40 mouse cellular contexts compared by ENCODE assay signal in the genomic region with DNA sequence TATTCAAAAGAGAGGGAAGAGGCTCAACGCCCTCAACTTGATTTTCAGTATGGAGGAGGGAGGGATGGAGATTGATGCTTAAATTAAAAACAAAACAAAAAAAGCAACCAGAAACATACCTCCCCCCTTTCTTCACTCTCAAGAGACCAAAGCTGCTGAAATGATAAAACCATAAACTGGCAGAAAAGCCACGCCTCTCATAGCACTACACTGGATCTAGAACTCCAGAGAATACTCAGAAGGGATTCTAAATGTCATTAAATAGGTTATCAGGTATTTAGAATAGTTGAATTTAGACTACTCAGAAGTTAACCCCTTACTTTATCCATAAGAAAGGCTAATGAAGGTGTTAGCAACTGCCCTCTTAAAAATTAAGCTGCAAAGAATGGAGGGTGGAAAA. TPM values are rescaled to one million over a fixed set of nuclear protein-coding genes. Genes with fewer than 3 reads are reported as not detected.
A peak's percentile ranks its signal among the peaks of the same experiment; 100 is the strongest.
DNase-seq lines count a peak whose midpoint lies in the region; ATAC-seq and TF ChIP-seq lines count a peak whose summit lies in the region.
"Had no signal": no experiment of that assay in that cellular context is flagged by ENCODE, and none has a peak within 500 bp of the region (broad histone marks: within the 10 kb centered on the region; RNA-seq: fewer than 3 reads in every experiment).

No protein-coding gene starts in this region.

- no peak for TF ChIP-seq POLR2A in heart, adult 2 months (IDR thresholded peaks at IDR 0.05; ENCODE audit: insufficient read depth, low read depth, low read length)
- TF ChIP-seq POLR2A in myocyte (IDR thresholded peaks at IDR 0.05; ENCODE audit: insufficient read length, low read depth) = no peak

- no peak for TF ChIP-seq CTCF in heart, adult 2 months (IDR thresholded peaks at IDR 0.05)
- TF ChIP-seq CTCF in liver, embryonic 14.5 days (IDR thresholded peaks at IDR 0.05; ENCODE audit: low read depth) = no peak

- H3K27me3 ChIP-seq in heart, embryonic 13.5 days (replicated peaks) = no peaks in the 10 kb centered on the region
- no peaks in the 10 kb centered on the region for H3K27me3 ChIP-seq in heart, adult 2 months (ENCODE audit: control insufficient read depth, insufficient read depth, low read length)
- H3K27me3 ChIP-seq in liver, embryonic 14.5 days (ENCODE audit: control insufficient read depth, insufficient read depth, low read length) = no peaks in the 10 kb centered on the region
- no peaks in the 10 kb centered on the region for H3K27me3 ChIP-seq in myocyte (ENCODE audit: control insufficient read depth, insufficient read depth, insufficient read length)
- H3K27me3 ChIP-seq: embryonic facial prominence, embryonic 15.5 days; intestine, embryonic 15.5 days; midbrain, embryonic 15.5 days had no signal

- no peak overlapping the region for H3K4me3 ChIP-seq in heart, embryonic 13.5 days
- no peak overlapping the region for H3K4me3 ChIP-seq in heart, adult 2 months
- H3K4me3 ChIP-seq in liver, embryonic 14.5 days (ENCODE audit: insufficient read depth in 1 of 2, low read depth in 2 of 2, low read length in 2 of 2) = peak overlapping the region in 1 of 2 experiments; percentile 87; a peak in 2 of 4 replicates
- H3K4me3 ChIP-seq in myocyte = peak overlapping the region; percentile 53
- H3K4me3 ChIP-seq: intestine, embryonic 15.5 days; layer of hippocampus, adult 2 months; midbrain, embryonic 15.5 days had no signal

- peak overlapping the region; percentile 95; the same call in 1 of the 2 replicates for H3K9ac ChIP-seq in heart, embryonic 13.5 days
- H3K9ac ChIP-seq in heart, adult 2 months (ENCODE audit: low read depth, low read length) = no peak overlapping the region
- peak overlapping the region; percentile 95 for H3K9ac ChIP-seq in liver, embryonic 14.5 days (replicated peaks)
- H3K9ac ChIP-seq: embryonic facial prominence, embryonic 15.5 days; intestine, embryonic 15.5 days; midbrain, embryonic 15.5 days had no signal

- TF ChIP-seq EP300 in heart, adult 2 months (IDR thresholded peaks at IDR 0.05; ENCODE audit: insufficient read depth, low read depth, low read length) = no peak
- TF ChIP-seq EP300 in liver, embryonic 14.5 days (IDR thresholded peaks at IDR 0.05; ENCODE audit: low read depth) = no peak

- H3K9me3 ChIP-seq in heart, embryonic 13.5 days = no peaks in the 10 kb centered on the region
- H3K9me3 ChIP-seq in liver, embryonic 14.5 days (ENCODE audit: control insufficient read depth, low read length) = no peaks in the 10 kb centered on the region
- H3K9me3 ChIP-seq: embryonic facial prominence, embryonic 10.5 days; embryonic facial prominence, embryonic 15.5 days; intestine, embryonic 15.5 days; midbrain, embryonic 10.5 days; midbrain, embryonic 15.5 days had no signal

- no peak for DNase-seq in heart, adult 2 months
- DNase-seq in c-Kit-positive CD71-positive TER-119-positive erythroid progenitor cells, embryonic 14.5 days (ENCODE audit: low spot score) = peak; percentile 13
- no peak for DNase-seq in liver, embryonic 14.5 days (ENCODE audit: low read depth in 3 of 3, low spot score in 3 of 3)
- no peak for DNase-seq in cerebellum, postnatal 25 days
- DNase-seq: adrenal gland, adult 2 months; adrenal gland, postnatal 36 days; cerebellum, adult 2 months; cerebellum, postnatal 14 days; gastrocnemius, postnatal 36 days; heart, postnatal 14 days; kidney, adult 2 months; kidney, postnatal 36 days; left cerebral cortex, postnatal 4 days; lung, postnatal 4 days; right cerebral cortex, postnatal 25 days; thymus, adult 18-20 months; thymus, postnatal 36 days had no signal

- peaks cover 22% of the 10 kb centered on the region for H3K4me1 ChIP-seq in heart, embryonic 13.5 days
- peaks cover 5% of the 10 kb centered on the region for H3K4me1 ChIP-seq in heart, adult 2 months (ENCODE audit: control insufficient read depth, insufficient read depth, low read length)
- H3K4me1 ChIP-seq in liver, embryonic 14.5 days (replicated peaks; ENCODE audit: control insufficient read depth in 2 of 2, insufficient read depth in 2 of 2, low read length in 1 of 2) = peaks cover 4 to 12% of the 10 kb centered on the region in 2 experiments

- no peak overlapping the region for H3ac ChIP-seq in myocyte (ENCODE audit: control insufficient read depth, insufficient read length)

- peak overlapping the region; percentile 79 for H3K4me2 ChIP-seq in heart, embryonic 13.5 days
- H3K4me2 ChIP-seq in liver, embryonic 14.5 days (ENCODE audit: low read depth) = peak overlapping the region; percentile 95
- no peak overlapping the region for H3K4me2 ChIP-seq in myocyte (ENCODE audit: low read depth)

- peaks cover 6% of the 10 kb centered on the region; the same call in 1 of the 2 replicates for H3K36me3 ChIP-seq in heart, embryonic 13.5 days
- peaks cover 6% of the 10 kb centered on the region; the same call in 1 of the 2 replicates for H3K36me3 ChIP-seq in heart, adult 2 months (ENCODE audit: control insufficient read depth, insufficient read depth, low read length)
- no peaks in the 10 kb centered on the region for H3K36me3 ChIP-seq in liver, embryonic 14.5 days (replicated peaks; ENCODE audit: control insufficient read depth, insufficient read depth, low read depth)
- H3K36me3 ChIP-seq in myocyte (ENCODE audit: control insufficient read depth, insufficient read depth) = no peaks in the 10 kb centered on the region
- H3K36me3 ChIP-seq: embryonic facial prominence, embryonic 10.5 days; embryonic facial prominence, embryonic 15.5 days; intestine, embryonic 15.5 days; midbrain, embryonic 10.5 days; midbrain, embryonic 15.5 days had no signal

- H3K27ac ChIP-seq in heart, embryonic 13.5 days (replicated peaks) = no peak overlapping the region
- H3K27ac ChIP-seq in heart, adult 2 months = no peak overlapping the region
- H3K27ac ChIP-seq in liver, embryonic 14.5 days = no peak overlapping the region
- H3K27ac ChIP-seq: embryonic facial prominence, embryonic 10.5 days; embryonic facial prominence, embryonic 15.5 days; intestine, embryonic 15.5 days; layer of hippocampus, adult 2 months; midbrain, embryonic 10.5 days; midbrain, embryonic 15.5 days; stomach, postnatal 0 days had no signal

- intact Hi-C loops in heart, adult 2 months (cut with DNase I) = no loop called here

- no peaks in the 10 kb centered on the region for H3K79me2 ChIP-seq in heart, adult 2 months (replicated peaks; ENCODE audit: control insufficient read depth, insufficient read depth, low read length)
- peaks cover 34% of the 10 kb centered on the region for H3K79me2 ChIP-seq in myocyte (ENCODE audit: control insufficient read depth, insufficient read depth)

- no peak for ATAC-seq in heart, embryonic 13.5 days (ENCODE audit: extremely low read depth, insufficient number of reproducible peaks, low FRiP score, low TSS enrichment)
- ATAC-seq in liver, embryonic 14.5 days (ENCODE audit: insufficient read depth) = no peak
- ATAC-seq in activated CD4-positive, CD25-positive, alpha-beta regulatory T cell, adult 4 months = no peak
- ATAC-seq: CD4-positive, CD25-positive, alpha-beta regulatory T cell, adult 4 months; forebrain, embryonic 14.5 days; hindbrain, embryonic 16.5 days; intestine, embryonic 15.5 days; midbrain, embryonic 15.5 days had no signal

- 84% methylated on average over 2 of the region's 2 CpGs for WGBS in heart, embryonic 13.5 days
- WGBS in heart, adult 2 months = 68% methylated on average over 2 of the region's 2 CpGs
- 53% methylated on average over 2 of the region's 2 CpGs for WGBS in liver, embryonic 14.5 days (ENCODE audit: insufficient replicate concordance)

TF ChIP-seq in myocyte, 11 proteins besides CTCF, POLR2A, EP300 and RAD21:
- TF ChIP-seq TCF3 (IDR thresholded peaks at IDR 0.05; ENCODE audit: insufficient read length, low read depth) = no peak
- no peak for TF ChIP-seq MAX (IDR thresholded peaks at IDR 0.05; ENCODE audit: low read depth)
- TF ChIP-seq CEBPB (IDR thresholded peaks at IDR 0.05; ENCODE audit: insufficient read depth, poor library complexity, severe bottlenecking) = no peak
- no peak for TF ChIP-seq REST (IDR thresholded peaks at IDR 0.05; ENCODE audit: insufficient read depth, insufficient read length)
- no peak for TF ChIP-seq USF1 (IDR thresholded peaks at IDR 0.05; ENCODE audit: low read depth)
- TF ChIP-seq SRF (IDR thresholded peaks at IDR 0.05; ENCODE audit: control insufficient read depth, insufficient read length, low read depth) = no peak
- no peak for TF ChIP-seq E2F4 (IDR thresholded peaks at IDR 0.05; ENCODE audit: insufficient read depth)
- no peak for TF ChIP-seq POLR2AphosphoS2 (IDR thresholded peaks at IDR 0.05; ENCODE audit: insufficient read length, low read depth)
- TF ChIP-seq MYOG (IDR thresholded peaks at IDR 0.05; ENCODE audit: control insufficient read depth in 1 of 3, insufficient read depth in 1 of 3, insufficient read length in 2 of 3, low read depth in 2 of 3) = no peak
- TF ChIP-seq MYOD1 (IDR thresholded peaks at IDR 0.05; ENCODE audit: control insufficient read depth in 1 of 3, insufficient read length in 2 of 3, low read depth in 2 of 3) = no peak

RNA-seq across cellular contexts. Expression of a gene that starts 2.0 kb away (rescaled TPM):
- 7.5 and 7.6 TPM in 2 replicates for polyA plus RNA-seq in heart, embryonic 13.5 days (2015; fragmentation: Nextera tagmentation; extraction: Ambion mirVana)
- 10 to 100 TPM; 20.6 to 21.4 TPM for total RNA-seq in heart, adult 2 months (2021)
- 23.6 and 47.9 TPM in 2 replicates for polyA plus RNA-seq in heart, adult 2 months (2012; rRNA removed)
- 8.2 and 9.2 TPM in 2 replicates for polyA plus RNA-seq in liver, embryonic 14.5 days (2012; rRNA removed)
- polyA plus RNA-seq in liver, embryonic 14.5 days (2014; fragmentation: Nextera tagmentation; extraction: Ambion mirVana) = 5.6 and 6.6 TPM in 2 replicates
- 10.3 TPM for polyA plus RNA-seq in myocyte (2012; fragmentation: generic; extraction: Trizol)
- polyA plus RNA-seq in activated CD4-positive, CD25-positive, alpha-beta regulatory T cell, adult 4 months (2017; shearing (Covaris generic)) = 10 to 100 TPM in 1 of 2 experiments, 1 to 10 TPM in 1; 7.5 to 12.2 TPM

RNA-seq across cellular contexts. Expression of a gene that starts 37.2 kb away (rescaled TPM):
- polyA plus RNA-seq in heart, embryonic 13.5 days (2015; fragmentation: Nextera tagmentation; extraction: Ambion mirVana) = 15.7 and 18.1 TPM in 2 replicates
- total RNA-seq in heart, adult 2 months (2021) = 1 to 10 TPM; 4.4 to 5.5 TPM
- 3.9 and 5.9 TPM in 2 replicates for polyA plus RNA-seq in heart, adult 2 months (2012; rRNA removed)
- polyA plus RNA-seq in liver, embryonic 14.5 days (2012; rRNA removed) = 5.9 and 11.1 TPM in 2 replicates
- 12.0 and 13.1 TPM in 2 replicates for polyA plus RNA-seq in liver, embryonic 14.5 days (2014; fragmentation: Nextera tagmentation; extraction: Ambion mirVana)
- polyA plus RNA-seq in myocyte (2012; fragmentation: generic; extraction: Trizol) = 16.0 TPM
- 10 to 100 TPM; 12.8 to 17.3 TPM for polyA plus RNA-seq in activated CD4-positive, CD25-positive, alpha-beta regulatory T cell, adult 4 months (2017; shearing (Covaris generic))

RNA-seq across cellular contexts. Expression of a gene that starts 58.8 kb away (rescaled TPM):
- polyA plus RNA-seq in heart, embryonic 13.5 days (2015; fragmentation: Nextera tagmentation; extraction: Ambion mirVana) = not detected in 2 replicates
- total RNA-seq in heart, adult 2 months (2021) = not detected
- polyA plus RNA-seq in heart, adult 2 months (2012; rRNA removed) = not detected in 2 replicates
- not detected in 2 replicates for polyA plus RNA-seq in liver, embryonic 14.5 days (2012; rRNA removed)
- polyA plus RNA-seq in liver, embryonic 14.5 days (2014; fragmentation: Nextera tagmentation; extraction: Ambion mirVana) = not detected in 2 replicates
- polyA plus RNA-seq in myocyte (2012; fragmentation: generic; extraction: Trizol) = not detected
- not detected for polyA plus RNA-seq in activated CD4-positive, CD25-positive, alpha-beta regulatory T cell, adult 4 months (2017; shearing (Covaris generic))
- total RNA-seq: adrenal gland, adult 2 months; adrenal gland, postnatal 36 days; gastrocnemius, postnatal 36 days; heart, adult 8-10 months; heart, postnatal 14 days; layer of hippocampus, adult 2 months; layer of hippocampus, postnatal 14 days; left cerebral cortex, postnatal 4 days; liver, adult 2 months; neutrophil, adult 5-6 weeks had no signal
- polyA plus RNA-seq: adrenal gland, adult 2 months; brain, embryonic 14.5 days; CD4-positive, CD25-positive, alpha-beta regulatory T cell, adult 4 months; cerebellum, adult 2 months; embryonic facial prominence, embryonic 10.5 days; embryonic facial prominence, embryonic 15.5 days; forebrain, embryonic 14.5 days; heart, embryonic 14.5 days; hindbrain, embryonic 11.5 days; hindbrain, embryonic 16.5 days; intestine, embryonic 15.5 days; kidney, embryonic 16.5 days; liver, adult 2 months; lung, embryonic 16.5 days; midbrain, embryonic 10.5 days; midbrain, embryonic 15.5 days; neural tube, embryonic 11.5 days; stomach, postnatal 0 days had no signal
